Mouse (Mus musculus) effector memory CD4-positive, alpha-beta T cell, adult 5 months (primary cell): ENCODE results near the gene Sfxn1. TPM values are rescaled to one million over a fixed set of nuclear protein-coding genes. Genes with fewer than 3 reads are reported as not detected.

Experiments
- polyA plus RNA-seq: library from polyadenylated mRNA; unstranded; fragments of 100-300 nt; shearing (Covaris generic); gene quantifications from one replicate; pipeline ENCODE4 v1.2.1, GENCODE M21; 2017

The Sfxn1 gene
- 33.4 TPM for polyA plus RNA-seq

DNA sequence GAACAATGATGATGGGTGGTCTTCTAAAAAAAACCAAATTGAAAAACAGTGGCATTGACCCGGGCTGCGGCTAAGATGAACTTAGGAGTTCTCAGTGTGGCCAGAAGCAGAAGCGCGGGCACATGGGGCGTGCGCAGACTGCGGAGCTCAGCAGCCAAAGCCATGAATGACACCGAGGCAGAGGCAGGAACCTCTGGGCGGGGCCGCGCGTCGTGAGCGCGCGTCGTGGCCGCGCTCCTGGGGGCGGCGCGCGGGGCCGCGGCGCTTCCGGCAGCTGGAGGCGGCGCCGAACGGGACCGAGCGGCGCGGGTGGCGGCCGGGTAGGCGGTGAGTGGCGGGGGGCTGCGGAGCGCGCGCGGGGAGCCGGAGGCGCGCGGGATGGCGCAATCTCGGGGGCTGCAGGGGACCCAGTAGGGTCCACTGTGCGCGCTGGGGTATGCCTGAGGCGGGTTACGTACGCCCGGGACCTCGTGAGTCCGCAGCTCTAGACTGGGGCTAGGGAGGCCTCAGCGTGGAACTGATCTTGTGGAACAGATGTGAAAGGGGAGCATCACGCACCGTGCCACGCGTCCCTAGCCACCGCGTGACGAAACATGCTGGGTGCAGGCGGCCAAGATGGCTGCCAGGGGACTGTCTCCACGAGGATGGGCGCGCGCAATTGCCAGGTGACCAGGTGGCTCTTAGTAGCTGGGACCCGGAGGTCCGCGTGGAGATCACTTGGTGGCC, at the start of gene Sfxn1:
Gene Sfxn1, plus strand, starts transcription at position 264 of the 726 bp plus-strand sequence.

DNA sequence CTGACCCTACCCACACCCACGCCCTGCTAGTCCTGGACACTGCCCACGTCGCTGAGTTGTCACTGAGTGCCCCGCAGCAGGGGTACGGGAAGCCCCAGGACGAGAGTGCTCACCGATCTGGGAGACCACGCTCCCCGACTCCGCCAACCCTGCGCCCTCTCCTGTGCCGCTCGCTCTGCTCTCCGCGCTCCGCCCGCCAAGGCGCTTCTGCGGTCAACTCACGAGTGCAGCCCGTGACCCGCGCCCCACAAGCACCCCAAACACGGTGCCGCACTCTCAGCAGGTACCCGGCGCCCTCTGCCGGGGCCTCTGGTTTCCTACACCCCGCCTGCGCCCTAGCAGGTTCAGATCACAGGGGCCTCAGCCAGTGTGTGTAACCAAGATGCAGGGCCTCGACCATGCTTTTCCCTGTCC, 16.2 kb upstream of the Sfxn1 start, which contains the start of gene Drd1:
Gene Drd1, minus strand, starts transcription at position 258 of the 414 bp plus-strand sequence.

Other genes with a start within 250 kb of the Sfxn1 start
- gene Drd1, start 16.2 kb upstream of the Sfxn1 start, polyA plus RNA-seq, result not detected
- 11.5 TPM for gene Hrh2, start 120.3 kb downstream of the Sfxn1 start, polyA plus RNA-seq